Mouse (Mus musculus) Patski (cell line): ENCODE data around the gene Macrod2. TPM values are rescaled to one million over a fixed set of nuclear protein-coding genes. Genes with fewer than 3 reads are reported as not detected.

Experiments used
- ATAC-seq: fragments of 100-300 bp; one replicate; pipeline ENCODE4 v1.8.0; 2021
- CTCF ChIA-PET: fragments of 350-600 bp; sonication (Branson Sonifier 250); formaldehyde crosslinking; loops from one replicate; lab custom pipeline; 2022; ENCODE audit warnings: inconsistent platforms; lab: Charles Lee
- POLR2A ChIA-PET: fragments of 350-600 bp; sonication (Branson Sonifier 250); formaldehyde crosslinking; loops from one replicate; lab custom pipeline; 2022; ENCODE audit warnings: antibody characterized with exemption, inconsistent platforms; lab: Charles Lee
- DNase-seq: peaks from one replicate; pipeline ENCODE4 v3.0.0-alpha.2; 2011; ENCODE audit warnings: low read depth, low spot score
- H3K27me3 ChIP-seq: fragments of 371-371 bp; one replicate; pipeline ENCODE4 v1.5.1; 2021
- CTCF ChIP-seq: fragments of 100-300 bp; IDR thresholded peaks from one replicate; pipeline ENCODE4 v1.5.1; 2021
- in situ Hi-C: fragments of 300-500 bp; cut with MboI; formaldehyde crosslinking; loops from 3 replicates; pipeline ENCODE4 v1.11.1; 2018; ENCODE audit warnings: low pct_unique_long_range_greater_than_20kb, mixed read lengths
- polyA plus RNA-seq: library from polyadenylated mRNA; unstranded; gene quantifications from one replicate; pipeline ENCODE4 v1.2.3, GENCODE M21; 2021

Macrod2 gene
- polyA plus RNA-seq, 1 experiment from 2014 or later = 5.1 TPM

DNA sequence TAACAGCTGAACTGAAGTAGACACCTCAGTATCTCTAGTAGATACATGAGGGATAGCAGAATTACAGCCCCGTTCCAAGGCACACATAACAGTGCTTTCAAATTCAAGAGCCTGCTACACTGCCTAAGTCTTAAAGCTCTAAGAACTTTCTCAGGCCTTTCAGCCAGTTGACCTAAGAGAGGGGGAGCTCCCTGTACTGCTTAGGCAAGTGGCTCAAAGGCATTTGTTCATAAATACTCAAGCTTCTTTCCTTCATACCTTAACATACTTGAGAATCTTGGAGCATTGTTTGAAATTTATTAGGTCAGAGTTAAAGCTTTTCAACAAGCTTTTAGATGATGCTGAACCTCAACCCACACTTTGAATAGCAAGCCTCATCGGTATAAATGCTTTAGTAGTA is 363.8 kb downstream of the Macrod2 start:
- in situ Hi-C loops = no loop called here
- TF ChIP-seq CTCF = no peak
- DNase-seq = no peak
- no peak for ATAC-seq
- ChIA-PET CTCF (interaction anchor here (1.1 to 1.9 kb wide), 3 partner anchors 9 to 15 kb away, joined by 3 to 5 read pairs (median 3); no protein-coding TSS in a partner anchor), POLR2A (no interaction called here)
- no peaks in the 10 kb centered on the region for H3K27me3 ChIP-seq

DNA sequence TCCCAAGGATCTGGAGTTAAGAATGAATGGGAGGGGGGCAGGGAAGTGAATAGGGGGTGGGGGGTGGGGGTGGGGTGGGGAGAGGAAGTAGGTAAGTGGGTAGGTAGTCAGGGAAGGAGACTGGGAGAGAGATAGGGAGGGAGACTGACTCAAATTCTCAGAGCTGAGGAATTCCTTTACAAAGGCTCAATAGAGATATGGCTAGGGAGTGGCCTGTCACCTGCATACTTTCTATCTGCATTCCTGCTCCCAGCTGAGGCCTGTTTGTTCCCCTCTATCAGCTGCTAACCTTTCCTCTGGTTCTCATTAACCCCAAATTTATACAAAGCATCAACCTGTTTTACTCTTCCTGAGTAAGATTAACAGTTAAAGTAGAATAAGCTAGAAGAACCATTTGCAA is 364.6 kb downstream of the Macrod2 start:
- DNase-seq = no peak
- ChIA-PET POLR2A (no interaction called here), CTCF (interaction anchor here (1.1 to 1.9 kb wide), 3 partner anchors 10 to 14 kb away, joined by 3 to 5 read pairs (median 4); no protein-coding TSS in a partner anchor)
- TF ChIP-seq CTCF = no peak
- H3K27me3 ChIP-seq = no peaks in the 10 kb centered on the region
- no peak for ATAC-seq
- in situ Hi-C loops = no loop called here

- ChIA-PET CTCF (interaction anchor here (1.4 to 1.9 kb wide), 2 partner anchors 11 to 14 kb away, joined by 4 to 5 read pairs; no protein-coding TSS in a partner anchor), POLR2A (no interaction called here)
- H3K27me3 ChIP-seq = no peaks in the 10 kb centered on the region
- no peak for TF ChIP-seq CTCF
- ATAC-seq = no peak
- in situ Hi-C loops = no loop called here
- no peak for DNase-seq
These were observed 365.0 kb downstream of the Macrod2 start for GRCm38 (mm10) chr2:140760137-140760536.

DNA sequence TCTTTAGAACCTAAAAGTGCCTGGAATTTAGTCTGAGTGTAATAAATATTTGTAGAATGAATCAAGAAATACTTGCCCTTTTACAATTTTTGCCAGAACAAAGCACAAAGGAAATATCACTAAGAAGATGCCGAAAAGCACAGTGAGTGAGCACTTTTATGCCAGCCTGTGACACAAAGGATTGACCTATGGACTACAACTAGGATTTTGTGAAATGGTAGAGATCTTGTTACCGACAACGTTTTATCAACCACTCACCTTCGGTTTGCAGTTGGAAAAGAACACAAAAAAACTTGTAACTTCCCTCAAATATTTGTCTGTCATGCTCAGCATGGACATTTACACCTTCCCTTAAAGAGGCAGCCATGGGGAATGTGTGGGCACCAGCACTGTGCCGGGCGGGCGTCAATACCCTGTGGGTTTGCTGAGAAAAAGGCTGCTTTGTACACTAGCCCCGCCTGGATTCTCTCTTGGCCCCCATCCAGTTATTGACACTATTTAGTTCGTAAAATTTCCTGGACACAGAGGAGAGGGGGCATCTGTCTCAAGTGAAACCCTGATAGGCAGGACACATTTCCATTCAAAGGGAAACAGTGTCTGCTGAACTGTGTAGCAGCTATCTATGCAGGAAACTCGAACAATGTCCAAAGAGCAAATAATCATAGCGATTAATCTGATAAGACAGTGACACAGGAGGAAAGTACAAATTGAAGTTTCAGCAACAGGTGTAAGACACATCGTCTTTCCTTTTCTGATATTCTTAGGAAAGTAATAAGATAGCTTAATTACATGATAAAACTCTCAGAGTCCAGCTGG is 368.2 kb downstream of the Macrod2 start:
- no peak for TF ChIP-seq CTCF
- DNase-seq = no peak

GRCm38 (mm10) chr2:140769473-140769872 is 374.4 kb downstream of the Macrod2 start:
- ChIA-PET POLR2A (no interaction called here), CTCF (no interaction called here)
- ATAC-seq (no peak), DNase-seq (no peak)
- TF ChIP-seq CTCF = no peak
- H3K27me3 ChIP-seq = no peaks in the 10 kb centered on the region
- in situ Hi-C loops = no loop called here

More for the DNA sequence above, 368.2 kb downstream of the Macrod2 start:
- ATAC-seq = no peak
- no peaks in the 10 kb centered on the region for H3K27me3 ChIP-seq
- in situ Hi-C loops = no loop called here
- ChIA-PET CTCF (no interaction called here), POLR2A (no interaction called here)

DNA sequence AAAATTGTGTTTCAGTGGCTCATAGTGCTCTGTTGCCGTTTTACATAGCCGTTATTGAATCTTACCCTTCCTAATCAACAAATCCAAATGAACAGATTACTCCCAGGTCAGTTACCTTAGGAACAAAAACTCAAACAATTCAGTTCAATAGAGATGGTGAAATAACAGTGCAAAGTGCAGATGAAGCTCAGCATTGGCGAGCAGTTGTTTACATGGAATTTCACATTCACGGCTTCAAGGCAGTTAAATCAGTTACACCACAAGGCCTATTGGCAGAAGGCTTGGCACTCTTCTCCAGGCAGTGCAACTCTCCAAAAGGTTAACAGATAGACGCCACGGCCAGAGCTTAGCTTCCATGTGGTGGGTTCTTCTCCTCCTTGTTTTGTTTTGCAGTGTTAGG is 377.7 kb downstream of the Macrod2 start:
- in situ Hi-C loops = no loop called here
- no peaks in the 10 kb centered on the region for H3K27me3 ChIP-seq
- POLR2A ChIA-PET = no interaction called here
- TF ChIP-seq CTCF = no peak
- ATAC-seq (no peak), DNase-seq (no peak)
- CTCF ChIA-PET = no interaction called here

DNA sequence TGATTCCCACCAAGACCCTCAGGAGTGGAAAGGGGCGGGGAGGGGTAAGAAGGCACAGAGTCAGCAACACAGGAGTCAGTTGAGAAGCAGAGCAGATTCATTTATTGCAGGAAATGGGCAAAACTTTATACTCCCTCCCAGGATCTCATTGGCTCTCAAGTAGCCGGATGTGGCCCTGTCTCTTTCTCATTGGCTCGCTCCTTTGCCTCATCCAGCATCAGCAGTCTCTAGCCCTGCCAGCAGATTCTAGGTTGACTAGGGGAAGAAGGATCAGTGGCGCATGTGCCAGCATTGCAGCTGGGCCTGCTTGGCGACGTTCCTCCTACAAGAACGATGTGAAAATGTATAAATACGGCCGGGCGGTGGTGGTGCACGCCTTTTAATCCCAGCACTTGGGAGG is 378.3 kb downstream of the Macrod2 start:
- in situ Hi-C loops = no loop called here
- TF ChIP-seq CTCF = no peak
- POLR2A ChIA-PET = no interaction called here

GRCm38 (mm10) chr2:140774808-140775370 is 379.8 kb downstream of the Macrod2 start:
- H3K27me3 ChIP-seq = no peaks in the 10 kb centered on the region
- in situ Hi-C loops = no loop called here
- TF ChIP-seq CTCF = no peak
- CTCF ChIA-PET = interaction anchor here (1.1 to 1.2 kb wide), 2 partner anchors 10 to 104 kb away, joined by 3 read pairs; partner anchors contain the start of gene Flrt3
- POLR2A ChIA-PET = no interaction called here
- ATAC-seq (no peak), DNase-seq (no peak)

More for the DNA sequence above, 378.3 kb downstream of the Macrod2 start:
- no peaks in the 10 kb centered on the region for H3K27me3 ChIP-seq
- DNase-seq (no peak), ATAC-seq (no peak)
- CTCF ChIA-PET = interaction anchor here (1.1 to 1.3 kb wide), 2 partner anchors 8 to 14 kb away, joined by 3 to 5 read pairs; no protein-coding TSS in a partner anchor

- H3K27me3 ChIP-seq = no peaks in the 10 kb centered on the region
- ATAC-seq (no peak), DNase-seq (no peak)
- CTCF ChIA-PET = interaction anchor here (1.2 kb wide), 1 partner anchor 105 kb away, joined by 3 read pairs; the partner anchor contains the start of gene Flrt3
- POLR2A ChIA-PET = no interaction called here
- in situ Hi-C loops = no loop called here
- TF ChIP-seq CTCF = no peak
These were observed 380.5 kb downstream of the Macrod2 start for GRCm38 (mm10) chr2:140775448-140776101.

DNA sequence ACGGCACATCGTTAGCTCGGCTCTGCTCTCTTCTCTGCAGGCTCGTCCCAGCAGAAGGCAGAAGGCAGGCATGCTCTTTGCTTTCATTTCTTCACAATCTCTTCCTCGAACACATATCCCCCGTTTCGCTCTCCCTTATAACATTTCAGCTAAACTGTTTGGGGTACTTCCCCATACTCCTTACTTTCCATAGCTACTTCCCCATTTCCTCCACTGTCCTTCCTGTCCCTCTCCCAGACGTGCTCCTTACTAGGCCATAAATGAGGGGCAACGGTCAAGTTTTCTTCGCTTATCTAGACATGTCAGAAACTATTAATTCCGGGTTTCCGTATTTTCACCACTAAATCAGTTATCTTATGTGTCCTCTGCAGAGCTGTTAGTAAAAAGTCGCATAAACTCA is 383.1 kb downstream of the Macrod2 start:
- POLR2A ChIA-PET = no interaction called here
- no peak for TF ChIP-seq CTCF
- ATAC-seq = no peak
- CTCF ChIA-PET = no interaction called here
- no peaks in the 10 kb centered on the region for H3K27me3 ChIP-seq
- in situ Hi-C loops = no loop called here
- no peak for DNase-seq
